Mouse (Mus musculus) liver, embryonic 18 days (tissue): ENCODE data around the gene Cd70. TPM values are rescaled to one million over a fixed set of nuclear protein-coding genes. Genes with fewer than 3 reads are reported as not detected.

Source experiments
- polyA plus RNA-seq: library from polyadenylated mRNA; depleted of rRNA; stranded (reverse); fragments of >200 nt; gene quantifications from 2 replicates; pipeline ENCODE4 v1.2.3, GENCODE M21; 2012; rRNA removed

Cd70 gene
- not detected in 2 replicates for polyA plus RNA-seq

GRCm38 (mm10) chr17:57148994-57149803 is at the start of gene Cd70:
Gene Cd70 (minus strand): TSS chr17:57149777.

GRCm38 (mm10) chr17:57194041-57194507 is 44.5 kb upstream of the Cd70 start, which contains the start of gene Tnfsf14:
Gene Tnfsf14 (minus strand): TSS chr17:57194177.

DNA sequence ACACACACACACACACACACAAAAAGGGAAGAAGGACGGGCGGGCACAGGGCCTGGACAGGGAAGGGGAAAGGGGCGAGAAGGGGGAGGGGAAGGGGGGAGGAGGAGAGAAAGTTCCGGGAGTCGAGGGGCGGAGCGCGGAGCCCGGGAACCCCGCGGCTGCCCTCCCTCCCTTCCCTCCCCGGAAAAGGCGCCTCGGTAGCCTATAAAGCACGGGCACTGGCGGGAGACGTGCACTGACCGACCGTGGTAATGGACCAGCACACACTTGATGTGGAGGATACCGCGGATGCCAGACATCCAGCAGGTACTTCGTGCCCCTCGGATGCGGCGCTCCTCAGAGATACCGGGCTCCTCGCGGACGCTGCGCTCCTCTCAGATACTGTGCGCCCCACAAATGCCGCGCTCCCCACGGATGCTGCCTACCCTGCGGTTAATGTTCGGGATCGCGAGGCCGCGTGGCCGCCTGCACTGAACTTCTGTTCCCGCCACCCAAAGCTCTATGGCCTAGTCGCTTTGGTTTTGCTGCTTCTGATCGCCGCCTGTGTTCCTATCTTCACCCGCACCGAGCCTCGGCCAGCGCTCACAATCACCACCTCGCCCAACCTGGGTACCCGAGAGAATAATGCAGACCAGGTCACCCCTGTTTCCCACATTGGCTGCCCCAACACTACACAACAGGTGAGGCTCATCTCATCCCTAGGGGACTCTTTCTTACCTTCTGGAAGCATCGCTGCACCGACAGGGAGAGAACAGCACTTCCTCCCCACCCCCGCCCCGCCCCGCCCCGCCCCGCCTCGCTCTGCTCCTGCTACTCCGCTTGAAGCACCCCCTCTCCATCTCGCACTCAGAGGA is 44.2 kb downstream of the Cd70 start, which contains the start of gene Tnfsf9:
TSS of gene Tnfsf9 (plus strand) at position 145 of the 854 bp plus-strand sequence.

Other genes starting within 250 kb of the Cd70 start
- 8.8 and 11.0 TPM in 2 replicates for gene Mllt1, start 214.4 kb downstream of the Cd70 start, polyA plus RNA-seq
- gene Acer1, start 167.7 kb downstream of the Cd70 start, polyA plus RNA-seq, result not detected in 2 replicates
- gene Clpp, start 159.5 kb downstream of the Cd70 start, polyA plus RNA-seq, result 62.4 and 68.4 TPM in 2 replicates
- 12.0 and 13.6 TPM in 2 replicates for gene Alkbh7, start 152.4 kb downstream of the Cd70 start, polyA plus RNA-seq
- gene Pspn, start 149.8 kb downstream of the Cd70 start, polyA plus RNA-seq, result not detected in 2 replicates
- 33.5 and 35.4 TPM in 2 replicates for gene Gtf2f1, start 138.5 kb downstream of the Cd70 start, polyA plus RNA-seq
- gene Gm17949, start 138.3 kb downstream of the Cd70 start, polyA plus RNA-seq, result not detected in 2 replicates
- gene Khsrp, start 118.3 kb downstream of the Cd70 start, polyA plus RNA-seq, result 20.2 and 25.5 TPM in 2 replicates
- gene Slc25a41, start 108.1 kb downstream of the Cd70 start, polyA plus RNA-seq, result not detected in 2 replicates
- gene Crb3, start 90.7 kb downstream of the Cd70 start, polyA plus RNA-seq, result 25.8 and 30.4 TPM in 2 replicates
- gene Slc25a23, start 89.9 kb downstream of the Cd70 start, polyA plus RNA-seq, result 22.2 and 24.0 TPM in 2 replicates
- 4.7 and 6.4 TPM in 2 replicates for gene Dennd1c, start 71.3 kb downstream of the Cd70 start, polyA plus RNA-seq
- 0.28 and 0.30 TPM in 2 replicates for gene Tubb4a, start 62.0 kb downstream of the Cd70 start, polyA plus RNA-seq
- gene Tnfsf9, start 44.5 kb downstream of the Cd70 start, polyA plus RNA-seq, result 0.66 and 0.81 TPM in 2 replicates
- 2.1 and 2.3 TPM in 2 replicates for gene Tnfsf14, start 44.4 kb upstream of the Cd70 start, polyA plus RNA-seq
- gene C3, start 78.4 kb upstream of the Cd70 start, polyA plus RNA-seq, result 1,862 and 2,152 TPM in 2 replicates
- 7.3 and 8.5 TPM in 2 replicates for gene Gpr108, start 98.7 kb upstream of the Cd70 start, polyA plus RNA-seq
- 10.3 and 12.0 TPM in 2 replicates for gene Trip10, start 99.7 kb upstream of the Cd70 start, polyA plus RNA-seq
- gene Vav1, start 129.3 kb upstream of the Cd70 start, polyA plus RNA-seq, result 10.6 and 12.6 TPM in 2 replicates
- 20.6 and 21.6 TPM in 2 replicates for gene Adgre1, start 208.9 kb upstream of the Cd70 start, polyA plus RNA-seq